In the genomic region with DNA sequence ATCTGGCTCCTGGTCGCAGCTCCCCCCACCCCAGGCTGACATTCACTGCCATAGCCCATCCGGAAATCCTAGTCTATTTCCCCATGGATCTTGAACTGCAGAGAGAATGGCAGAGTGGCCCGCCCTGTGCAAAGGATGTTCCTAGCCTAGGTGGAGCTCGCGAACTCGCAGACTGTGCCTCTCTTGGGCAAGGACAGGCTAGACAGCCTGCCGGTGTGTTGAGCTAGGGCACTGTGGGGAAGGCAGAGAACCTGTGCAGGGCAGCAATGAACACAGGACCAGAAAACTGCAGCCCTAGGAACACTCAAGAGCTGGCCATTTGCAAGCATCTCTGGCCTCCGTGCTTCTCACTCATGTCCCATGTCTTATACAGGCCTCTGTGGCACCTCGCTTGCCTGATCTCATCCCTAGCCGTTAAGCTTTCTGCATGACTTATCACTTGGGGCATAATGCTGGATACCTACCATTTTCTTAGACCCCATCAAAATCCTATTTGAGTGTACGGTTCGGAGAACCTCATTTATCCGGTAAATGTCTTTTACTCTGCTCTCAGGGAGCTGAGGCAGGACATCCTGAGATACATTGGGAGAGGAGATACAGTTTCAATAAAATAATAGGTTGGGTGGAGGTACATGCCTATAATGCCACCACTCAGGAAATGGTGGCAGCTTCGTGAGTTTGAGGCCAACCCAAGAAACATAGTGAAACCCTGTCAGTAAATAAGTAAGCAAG, we compare ENCODE assay signal across 7 mouse cellular contexts. TPM values are rescaled to one million over a fixed set of nuclear protein-coding genes. Genes with fewer than 3 reads are reported as not detected.
DNase-seq lines count a peak whose midpoint lies in the region; ATAC-seq and TF ChIP-seq lines count a peak whose summit lies in the region.

No protein-coding gene starts in this region.

- peak overlapping the region; percentile 36 for H3K4me3 ChIP-seq in kidney, postnatal 0 days (replicated peaks; ENCODE audit: low read depth, low read length)
- H3K4me3 ChIP-seq in embryonic facial prominence, embryonic 12.5 days, result no peak overlapping the region

- no peak for DNase-seq in kidney, postnatal 0 days (ENCODE audit: low spot score)
- no peak for DNase-seq in kidney, postnatal 10 days
- DNase-seq in cerebellum, adult 11-12 months, result peak; percentile 93
- peak; percentile 55 for DNase-seq in right cerebral cortex, postnatal 25 days
- no peak for DNase-seq in adrenal gland, postnatal 10 days
- no peak for DNase-seq in B cell, adult 2 months

- H3K27ac ChIP-seq in kidney, postnatal 0 days, result no peak overlapping the region
- H3K27ac ChIP-seq in embryonic facial prominence, embryonic 12.5 days, result no peak overlapping the region

- no peak overlapping the region for H3K9ac ChIP-seq in kidney, postnatal 0 days (ENCODE audit: low read depth, low read length)
- no peak overlapping the region for H3K9ac ChIP-seq in embryonic facial prominence, embryonic 12.5 days

- no peak for TF ChIP-seq CTCF in kidney, postnatal 0 days (IDR thresholded peaks at IDR 0.05; ENCODE audit: low read depth)

- H3K4me2 ChIP-seq in kidney, postnatal 0 days (ENCODE audit: low read length), result peak overlapping the region; percentile 61
- peak overlapping the region; percentile 55; the same call in 1 of the 2 replicates for H3K4me2 ChIP-seq in embryonic facial prominence, embryonic 12.5 days (replicated peaks)

- H3K9me3 ChIP-seq in kidney, postnatal 0 days (replicated peaks; ENCODE audit: low read length), result no peaks in the 10 kb centered on the region
- H3K9me3 ChIP-seq in embryonic facial prominence, embryonic 12.5 days, result no peaks in the 10 kb centered on the region

- H3K27me3 ChIP-seq in kidney, postnatal 0 days (ENCODE audit: insufficient read depth, low read length), result peaks cover 9% of the 10 kb centered on the region
- H3K27me3 ChIP-seq in embryonic facial prominence, embryonic 12.5 days, result peaks cover 47% of the 10 kb centered on the region

- ATAC-seq in kidney, postnatal 0 days (replicated peaks; ENCODE audit: low FRiP score, low read depth), result no peak
- no peak for ATAC-seq in embryonic facial prominence, embryonic 12.5 days (ENCODE audit: insufficient number of reproducible peaks, insufficient read depth, low FRiP score, low TSS enrichment)

- 47% methylated on average over 14 of the region's 14 CpGs for WGBS in kidney, postnatal 0 days
- 42% methylated on average over 14 of the region's 14 CpGs for WGBS in embryonic facial prominence, embryonic 12.5 days

- no peaks in the 10 kb centered on the region for H3K36me3 ChIP-seq in kidney, postnatal 0 days (ENCODE audit: insufficient read depth, low read length)
- H3K36me3 ChIP-seq in embryonic facial prominence, embryonic 12.5 days, result no peaks in the 10 kb centered on the region

- peaks cover 11% of the 10 kb centered on the region; the same call in 1 of the 2 replicates for H3K4me1 ChIP-seq in kidney, postnatal 0 days (replicated peaks; ENCODE audit: insufficient read depth, low read length)
- H3K4me1 ChIP-seq in embryonic facial prominence, embryonic 12.5 days, result peaks cover 25% of the 10 kb centered on the region

RNA-seq across cellular contexts. Expression of a gene that starts 1.4 kb away (rescaled TPM):
- polyA plus RNA-seq in kidney, postnatal 0 days (2015; fragmentation: Nextera tagmentation; extraction: Ambion mirVana), result 9.9 and 13.6 TPM in 2 replicates
- polyA plus RNA-seq in embryonic facial prominence, embryonic 12.5 days (2016; fragmentation: Nextera tagmentation; extraction: Ambion mirVana), result 1.6 and 2.8 TPM in 2 replicates
- total RNA-seq in adrenal gland, postnatal 10 days (2021), result 10 to 100 TPM; 44.2 to 44.9 TPM

RNA-seq across cellular contexts. Expression of a gene that starts 22.2 kb away (rescaled TPM):
- 62.9 and 72.1 TPM in 2 replicates for polyA plus RNA-seq in kidney, postnatal 0 days (2015; fragmentation: Nextera tagmentation; extraction: Ambion mirVana)
- 8.8 and 10.4 TPM in 2 replicates for polyA plus RNA-seq in embryonic facial prominence, embryonic 12.5 days (2016; fragmentation: Nextera tagmentation; extraction: Ambion mirVana)
- total RNA-seq in adrenal gland, postnatal 10 days (2021), result 10 to 100 TPM; 36.4 to 52.2 TPM

RNA-seq across cellular contexts. Expression of a gene that starts 56.9 kb away (rescaled TPM):
- polyA plus RNA-seq in kidney, postnatal 0 days (2015; fragmentation: Nextera tagmentation; extraction: Ambion mirVana), result 0.11 and 0.16 TPM in 2 replicates
- 0.13 and 0.20 TPM in 2 replicates for polyA plus RNA-seq in embryonic facial prominence, embryonic 12.5 days (2016; fragmentation: Nextera tagmentation; extraction: Ambion mirVana)
- total RNA-seq in adrenal gland, postnatal 10 days (2021), result under 1 TPM in 1 of 2 experiments, not detected in 1; 0.30 TPM

Comparison
In these comparisons a context has a peak if more than half of its experiments do, and no peak if none do; other contexts are left out.
1. DNase-seq: peak in cerebellum, adult 11-12 months (single experiment) and right cerebral cortex, postnatal 25 days (single experiment); none in kidney, postnatal 0 days (single experiment), kidney, postnatal 10 days (single experiment), adrenal gland, postnatal 10 days (single experiment) and B cell, adult 2 months (0 of 2).